Mouse (Mus musculus) right cerebral cortex, adult 18-20 months (tissue): ENCODE data around the gene Srpx2.

Experiments used
- DNase-seq: peaks from one replicate; pipeline ENCODE4 v3.0.0; 2022; ENCODE audit warnings: mixed read lengths

The Srpx2 gene

GRCm38 (mm10) chrX:133908261-133908660 lies at the start of gene Srpx2:
Srpx2 (plus strand) TSS chrX:133908426.
- no peak for DNase-seq

GRCm38 (mm10) chrX:133869743-133870142 lies 38.5 kb upstream of the Srpx2 start:
- DNase-seq = no peak

GRCm38 (mm10) chrX:133887308-133887707 lies 20.9 kb upstream of the Srpx2 start:
- DNase-seq = no peak

- peak; percentile 2 for DNase-seq
Measured at GRCm38 (mm10) chrX:133888111-133888510, 20.1 kb upstream of the Srpx2 start.

- peak; percentile 82 for DNase-seq
Measured at GRCm38 (mm10) chrX:133898014-133898542, 10.1 kb upstream of the Srpx2 start, which contains the start of gene Tspan6. Tspan6 (minus strand) TSS chrX:133898429.

GRCm38 (mm10) chrX:133911397-133912103 lies 3.3 kb downstream of the Srpx2 start:
- DNase-seq = no peak

- DNase-seq = no peak
Measured at GRCm38 (mm10) chrX:133913006-133913405, 4.8 kb downstream of the Srpx2 start.

- DNase-seq = no peak
Measured at GRCm38 (mm10) chrX:133914219-133914618, 6.0 kb downstream of the Srpx2 start.

- DNase-seq = no peak
Measured at GRCm38 (mm10) chrX:133921187-133921586, 13.0 kb downstream of the Srpx2 start.

GRCm38 (mm10) chrX:133926760-133927159 lies 18.5 kb downstream of the Srpx2 start:
- no peak for DNase-seq

- peak; percentile 31 for DNase-seq
Measured at GRCm38 (mm10) chrX:133931302-133932013, 23.2 kb downstream of the Srpx2 start.

GRCm38 (mm10) chrX:133936605-133937225 lies 28.5 kb downstream of the Srpx2 start:
- DNase-seq = no peak

GRCm38 (mm10) chrX:133939561-133939960 lies 31.3 kb downstream of the Srpx2 start:
- no peak for DNase-seq

GRCm38 (mm10) chrX:133947427-133947826 lies 39.2 kb downstream of the Srpx2 start:
- DNase-seq = peak; percentile 33

GRCm38 (mm10) chrX:133954661-133955060 lies 46.4 kb downstream of the Srpx2 start:
- DNase-seq = no peak

- DNase-seq = no peak
Measured at GRCm38 (mm10) chrX:133960617-133961016, 52.4 kb downstream of the Srpx2 start.

- no peak for DNase-seq
Measured at GRCm38 (mm10) chrX:133964615-133965014, 56.4 kb downstream of the Srpx2 start.

- no peak for DNase-seq
Measured at GRCm38 (mm10) chrX:133981231-133982002, 73.2 kb downstream of the Srpx2 start, which contains the start of gene Sytl4. Sytl4 (minus strand) TSS chrX:133981812.
